Mouse (Mus musculus) spleen, adult 2 months (tissue): ENCODE data around the gene Myo16. TPM values are rescaled to one million over a fixed set of nuclear protein-coding genes. Genes with fewer than 3 reads are reported as not detected.

Experiments
- DNase-seq, 2 experiments: peaks; one replicate each; pipeline versions ENCODE4 v3.0.0 to v3.0.0-alpha.2; 2012 to 2021; ENCODE audit warnings: low spot score in 2 of 2, low read depth in 1 of 2
- H3K27ac ChIP-seq: fragments of 200-500 bp; 2 replicates; pipeline ENCODE4 v1.5.1; 2012; ENCODE audit warnings: low read length, inconsistent platforms; ENCODE audit not compliant: insufficient read depth
- H3K27me3 ChIP-seq: fragments of 200-500 bp; 2 replicates; pipeline ENCODE4 v1.6.1; 2012; ENCODE audit warnings: mild to moderate bottlenecking, moderate library complexity, low read length, inconsistent platforms; ENCODE audit not compliant: control insufficient read depth, insufficient read depth
- H3K36me3 ChIP-seq: fragments of 200-500 bp; 2 replicates; pipeline ENCODE4 v1.6.1; 2012; ENCODE audit warnings: mild to moderate bottlenecking, low read length, inconsistent platforms; ENCODE audit not compliant: control insufficient read depth, insufficient read depth
- H3K4me1 ChIP-seq: fragments of 200-500 bp; 2 replicates; pipeline ENCODE4 v1.6.1; 2011; ENCODE audit warnings: inconsistent platforms; ENCODE audit not compliant: control insufficient read depth, insufficient read depth, insufficient read length
- H3K4me3 ChIP-seq: fragments of 200-500 bp; 2 replicates; pipeline ENCODE4 v1.5.1; 2011; ENCODE audit warnings: mild to moderate bottlenecking, inconsistent platforms; ENCODE audit not compliant: insufficient read depth, insufficient read length; ENCODE audit errors: extremely low read depth
- CTCF ChIP-seq: fragments of 200-500 bp; IDR thresholded peaks from 2 replicates; pipeline ENCODE4 v1.5.1; 2011; ENCODE audit warnings: mild to moderate bottlenecking, inconsistent platforms; ENCODE audit not compliant: insufficient read depth, insufficient read length, insufficient replicate concordance; ENCODE audit errors: extremely low read depth
- POLR2A ChIP-seq: fragments of 200-500 bp; IDR thresholded peaks from 2 replicates; pipeline ENCODE4 v1.6.1; 2011; ENCODE audit warnings: low read depth, low read length, inconsistent platforms
- WGBS: fragments of 180-500 bp; shearing (Covaris S2); methylation state at CpG from one replicate; pipeline ENCODE4 v1.1.7; 2018; 5-methylcytosine and 5-hydroxymethylcytosine counted together
- polyA plus RNA-seq: library from polyadenylated mRNA; depleted of rRNA; stranded (reverse); fragments of >200 nt; gene quantifications from 2 replicates; pipeline ENCODE4 v1.2.3, GENCODE M21; 2012

The Myo16 gene
- polyA plus RNA-seq, 1 experiment = 0.39 TPM

DNA sequence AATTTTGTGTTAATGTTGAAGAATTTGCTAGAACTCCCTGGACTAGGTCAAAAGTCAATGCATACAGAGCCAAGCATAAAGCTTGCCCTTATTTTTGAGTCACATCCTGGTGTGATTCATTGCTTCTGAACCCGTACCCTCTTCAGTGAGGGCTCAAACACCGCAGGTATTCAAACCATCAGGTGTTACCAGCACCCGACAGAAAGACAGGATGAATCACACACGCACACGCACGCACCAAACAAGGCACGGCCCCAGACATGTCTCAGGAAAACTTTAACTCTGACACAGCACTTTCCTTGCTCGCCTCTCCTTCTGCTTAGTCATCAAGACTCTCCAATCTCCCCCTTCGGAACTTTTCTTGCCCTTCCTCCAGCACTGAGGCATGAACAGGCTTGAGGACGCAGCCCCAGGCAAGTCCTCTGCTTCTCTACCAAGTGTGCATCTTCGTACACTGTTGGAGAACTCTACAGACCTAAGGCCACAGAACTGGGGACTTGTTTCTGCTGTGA is 435.8 kb downstream of the Myo16 start:
- Histone ChIP-seq H3K27me3 (no peaks in the 10 kb centered on the region), H3K4me1 (no peaks in the 10 kb centered on the region), H3K4me3 (no peak overlapping the region), H3K27ac (no peak overlapping the region), H3K36me3 (no peaks in the 10 kb centered on the region)
- WGBS = 60% methylated on average over 11 of the region's 11 CpGs
- no peak for DNase-seq
- no peak for TF ChIP-seq CTCF
- TF ChIP-seq POLR2A = no peak

DNA sequence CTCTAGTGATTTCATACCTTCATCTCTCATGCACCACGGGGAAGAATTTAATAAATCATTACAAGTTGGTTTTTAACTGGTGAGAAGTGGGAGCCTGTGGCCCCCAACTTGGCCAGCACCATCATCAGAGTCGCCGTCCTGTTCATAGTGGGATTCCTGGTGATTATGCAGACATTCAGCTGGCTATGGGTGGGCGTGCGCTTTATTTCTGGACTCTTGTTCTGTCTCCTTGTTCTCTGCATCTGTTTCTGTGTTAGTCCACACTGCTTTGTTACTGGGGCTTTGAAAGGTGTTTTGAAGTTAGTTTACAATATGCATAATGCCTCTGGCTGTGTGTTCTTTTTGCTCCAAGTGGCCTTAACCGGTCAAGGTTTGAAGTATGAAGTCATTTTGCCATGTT is 439.2 kb downstream of the Myo16 start:
- 92% methylated on average over 6 of the region's 6 CpGs for WGBS
- Histone ChIP-seq H3K27me3 (no peaks in the 10 kb centered on the region), H3K27ac (no peak overlapping the region), H3K4me1 (no peaks in the 10 kb centered on the region), H3K4me3 (no peak overlapping the region), H3K36me3 (no peaks in the 10 kb centered on the region)
- TF ChIP-seq CTCF (no peak), POLR2A (no peak)
- no peak for DNase-seq

- DNase-seq = no peak
- Histone ChIP-seq H3K4me1 (no peaks in the 10 kb centered on the region), H3K4me3 (no peak overlapping the region), H3K27ac (no peak overlapping the region), H3K36me3 (no peaks in the 10 kb centered on the region), H3K27me3 (no peaks in the 10 kb centered on the region)
- no peak for TF ChIP-seq CTCF
- 68% methylated on average over 3 of the region's 3 CpGs for WGBS
Observed at GRCm38 (mm10) chr8:10596353-10596752, 442.6 kb downstream of the Myo16 start.

- Histone ChIP-seq H3K27me3 (no peaks in the 10 kb centered on the region), H3K27ac (no peak overlapping the region), H3K36me3 (no peaks in the 10 kb centered on the region), H3K4me1 (no peaks in the 10 kb centered on the region), H3K4me3 (no peak overlapping the region)
- 83% methylated on average over 5 of the region's 5 CpGs for WGBS
- DNase-seq = no peak
- no peak for TF ChIP-seq CTCF
- no peak for TF ChIP-seq POLR2A
Observed at GRCm38 (mm10) chr8:10597595-10597994, 443.9 kb downstream of the Myo16 start.

- Histone ChIP-seq H3K27me3 (no peaks in the 10 kb centered on the region), H3K4me3 (no peak overlapping the region), H3K27ac (no peak overlapping the region), H3K4me1 (no peaks in the 10 kb centered on the region), H3K36me3 (no peaks in the 10 kb centered on the region)
- TF ChIP-seq CTCF = no peak
- TF ChIP-seq POLR2A = no peak
- DNase-seq = no peak
- 81% methylated on average over 5 of the region's 5 CpGs for WGBS
Observed at GRCm38 (mm10) chr8:10598889-10599288, 445.2 kb downstream of the Myo16 start.

DNA sequence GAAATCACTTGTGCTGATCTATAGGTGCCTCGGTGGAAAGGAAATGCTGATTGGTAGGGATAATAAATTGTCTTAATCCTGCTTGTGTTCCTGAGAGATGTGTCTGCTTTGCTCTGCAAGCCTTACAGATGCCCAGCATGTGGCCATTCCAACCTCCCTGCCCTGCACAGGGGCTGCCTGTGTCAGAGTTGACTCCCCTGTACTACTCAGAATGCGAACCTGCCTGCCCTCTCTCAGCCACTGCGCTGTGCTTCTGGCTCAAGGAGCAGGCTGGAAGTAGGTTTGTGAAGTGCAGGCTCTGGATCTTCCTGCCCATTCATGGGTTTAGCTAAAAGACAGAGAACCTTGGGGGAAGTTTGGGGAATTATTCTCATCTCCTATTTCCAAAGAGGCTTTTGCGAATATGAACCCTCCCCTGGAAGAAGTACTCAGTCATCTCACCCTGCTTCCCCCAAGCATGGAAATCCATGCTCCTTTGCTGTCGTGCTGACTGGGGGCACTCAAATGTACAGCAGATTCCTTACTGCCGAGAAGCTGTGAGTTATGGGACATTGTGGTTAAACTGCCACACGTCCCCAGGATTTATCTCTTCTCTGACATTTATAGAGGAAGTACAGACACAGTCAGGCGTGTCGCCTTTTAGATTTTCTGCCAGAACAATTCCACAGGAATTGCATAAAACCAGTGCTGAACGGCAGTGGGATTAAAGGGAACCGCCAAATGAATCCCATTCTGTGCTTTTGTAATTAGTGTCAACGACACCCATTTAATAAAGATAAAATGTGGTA is 452.5 kb downstream of the Myo16 start:
- DNase-seq = no peak
- H3K27ac ChIP-seq = no peak overlapping the region
- no peak for TF ChIP-seq CTCF
- H3K4me3 ChIP-seq = no peak overlapping the region
- H3K36me3 ChIP-seq = no peaks in the 10 kb centered on the region
- H3K27me3 ChIP-seq = no peaks in the 10 kb centered on the region
- 15% methylated on average over 12 of the region's 12 CpGs for WGBS
- no peaks in the 10 kb centered on the region for H3K4me1 ChIP-seq

GRCm38 (mm10) chr8:10606816-10607209 is 453.1 kb downstream of the Myo16 start:
- WGBS = 25% methylated on average over 4 of the region's 4 CpGs
- H3K4me1 ChIP-seq = no peaks in the 10 kb centered on the region
- no peak overlapping the region for H3K27ac ChIP-seq
- no peaks in the 10 kb centered on the region for H3K36me3 ChIP-seq
- H3K4me3 ChIP-seq = no peak overlapping the region
- no peaks in the 10 kb centered on the region for H3K27me3 ChIP-seq
- no peak for DNase-seq
- TF ChIP-seq CTCF = no peak
- TF ChIP-seq POLR2A = no peak
